Mouse (Mus musculus): ENCODE data around the gene Shkbp1. TPM values are rescaled to one million over a fixed set of nuclear protein-coding genes. Genes with fewer than 3 reads are reported as not detected.

The Shkbp1 gene
- polyA plus RNA-seq, 1 experiment from 2014 or later: 50.9 TPM

GRCm38 (mm10) chr7:27375274-27375673 lies 19.5 kb upstream of the Shkbp1 start:
- Histone ChIP-seq H3K4me2 (ENCODE audit: low read depth, severe bottlenecking) (peak overlapping the region; percentile 1; the same call in 1 of the 2 replicates), H3K9me3 (ENCODE audit: control insufficient read depth, low read length) (peaks cover under 1% of the 10 kb centered on the region; the same call in 1 of the 2 replicates), H3K27me3 (ENCODE audit: control insufficient read depth, insufficient read depth, low read length) (peaks cover 59% of the 10 kb centered on the region), H3K36me3 (ENCODE audit: control insufficient read depth, insufficient read depth, low read length) (no peaks in the 10 kb centered on the region), H3K4me1 (ENCODE audit: control insufficient read depth, insufficient read depth, low read length) (no peaks in the 10 kb centered on the region), H3K27ac (replicated peaks; ENCODE audit: low read depth, low read length) (no peak overlapping the region), H3K4me3 (ENCODE audit: low read depth, low read length) (no peak overlapping the region), H3K9ac (ENCODE audit: low read length) (no peak overlapping the region)
- no peak for ATAC-seq (ENCODE audit: insufficient number of reproducible peaks, low FRiP score, low TSS enrichment, low read depth)
- WGBS: 1% methylated on average over 22 of the region's 22 CpGs
- no peak for DNase-seq (ENCODE audit: low spot score)

DNA sequence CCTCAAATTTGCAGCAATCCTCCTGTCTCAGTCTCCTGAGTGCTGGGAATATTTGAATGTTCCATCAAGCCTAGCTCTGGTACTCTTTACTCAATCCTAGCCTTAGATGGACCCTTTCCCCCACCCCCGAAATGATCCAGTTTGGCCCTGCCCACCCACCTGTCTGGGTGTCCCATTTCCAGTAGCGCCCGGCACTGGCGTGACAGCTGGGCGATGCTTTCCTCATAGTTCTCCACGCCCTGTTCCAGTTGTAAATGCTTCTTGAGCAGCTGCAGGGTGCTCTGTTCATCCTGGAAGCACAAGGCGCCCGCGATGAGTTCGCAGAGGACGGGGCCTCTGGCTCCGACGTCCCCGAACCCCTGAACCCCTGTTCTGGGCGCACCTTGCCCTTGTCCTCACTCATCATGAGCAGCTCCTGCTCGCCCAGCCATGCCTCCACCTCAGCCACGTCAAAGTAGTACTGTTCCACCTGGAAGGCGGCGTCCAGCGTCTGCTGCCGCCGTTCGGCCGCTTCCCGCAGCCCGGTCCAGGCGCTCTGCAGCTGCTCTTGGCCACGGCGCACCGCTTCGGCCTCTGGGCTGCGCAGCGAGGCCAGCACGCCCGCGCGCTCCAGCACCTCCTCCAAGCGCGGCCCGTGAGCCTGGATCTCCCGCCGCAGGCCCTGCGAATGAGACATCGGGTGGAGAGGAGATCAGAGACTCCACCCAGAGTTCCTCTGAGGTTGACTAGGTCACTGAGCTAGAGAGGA lies 16.1 kb upstream of the Shkbp1 start:
- no peaks in the 10 kb centered on the region for H3K4me1 ChIP-seq (ENCODE audit: control insufficient read depth, insufficient read depth, low read length)
- peak overlapping the region; percentile 7 for H3K4me3 ChIP-seq (ENCODE audit: low read depth, low read length)
- H3K36me3 ChIP-seq (ENCODE audit: control insufficient read depth, insufficient read depth, low read length): no peaks in the 10 kb centered on the region
- no peak overlapping the region for H3K27ac ChIP-seq (replicated peaks; ENCODE audit: low read depth, low read length)
- H3K4me2 ChIP-seq (ENCODE audit: low read depth, severe bottlenecking): no peak overlapping the region
- 6% methylated on average over 44 of the region's 44 CpGs for WGBS
- no peak overlapping the region for H3K9ac ChIP-seq (ENCODE audit: low read length)
- H3K9me3 ChIP-seq (ENCODE audit: control insufficient read depth, low read length): peaks cover 7% of the 10 kb centered on the region; the same call in 1 of the 2 replicates
- peaks cover 91% of the 10 kb centered on the region for H3K27me3 ChIP-seq (ENCODE audit: control insufficient read depth, insufficient read depth, low read length)
- no peak for DNase-seq (ENCODE audit: low spot score)
- peak; percentile 58; the same call in 1 of the 2 replicates for ATAC-seq (ENCODE audit: insufficient number of reproducible peaks, low FRiP score, low TSS enrichment, low read depth)

DNA sequence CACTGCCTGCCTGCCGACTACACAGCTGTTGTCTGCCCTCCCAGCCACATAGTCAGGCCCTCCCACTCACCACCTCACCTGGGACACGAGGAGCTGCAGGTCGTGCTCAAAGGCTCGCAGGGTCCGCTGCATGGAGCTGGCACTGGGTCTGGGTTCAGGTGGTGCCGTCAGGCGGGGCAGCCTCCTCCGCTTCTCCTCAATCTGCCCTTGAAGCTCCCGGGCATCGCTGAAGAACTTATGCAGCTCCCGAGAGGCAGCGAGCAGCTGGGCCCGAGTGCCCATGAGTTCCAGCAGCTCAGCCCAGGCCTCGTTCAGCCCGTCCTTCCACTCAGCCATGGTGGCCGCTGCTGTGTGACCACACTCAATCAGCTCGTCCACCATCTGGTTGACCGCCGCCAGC lies 13.3 kb upstream of the Shkbp1 start:
- peaks cover 96% of the 10 kb centered on the region for H3K27me3 ChIP-seq (ENCODE audit: control insufficient read depth, insufficient read depth, low read length)
- H3K4me3 ChIP-seq (ENCODE audit: low read depth, low read length): no peak overlapping the region
- H3K4me2 ChIP-seq (ENCODE audit: low read depth, severe bottlenecking): no peak overlapping the region
- H3K27ac ChIP-seq (replicated peaks; ENCODE audit: low read depth, low read length): no peak overlapping the region
- DNase-seq (ENCODE audit: low spot score) (no peak), ATAC-seq (ENCODE audit: insufficient number of reproducible peaks, low FRiP score, low TSS enrichment, low read depth) (no peak)
- no peaks in the 10 kb centered on the region for H3K36me3 ChIP-seq (ENCODE audit: control insufficient read depth, insufficient read depth, low read length)
- no peak overlapping the region for H3K9ac ChIP-seq (ENCODE audit: low read length)
- no peaks in the 10 kb centered on the region for H3K4me1 ChIP-seq (ENCODE audit: control insufficient read depth, insufficient read depth, low read length)
- 79% methylated on average over 19 of the region's 19 CpGs for WGBS
- H3K9me3 ChIP-seq (ENCODE audit: control insufficient read depth, low read length): peaks cover 7% of the 10 kb centered on the region; the same call in 1 of the 2 replicates

GRCm38 (mm10) chr7:27367976-27368375 lies 12.2 kb upstream of the Shkbp1 start:
- no peak for ATAC-seq (ENCODE audit: insufficient number of reproducible peaks, low FRiP score, low TSS enrichment, low read depth)

DNA sequence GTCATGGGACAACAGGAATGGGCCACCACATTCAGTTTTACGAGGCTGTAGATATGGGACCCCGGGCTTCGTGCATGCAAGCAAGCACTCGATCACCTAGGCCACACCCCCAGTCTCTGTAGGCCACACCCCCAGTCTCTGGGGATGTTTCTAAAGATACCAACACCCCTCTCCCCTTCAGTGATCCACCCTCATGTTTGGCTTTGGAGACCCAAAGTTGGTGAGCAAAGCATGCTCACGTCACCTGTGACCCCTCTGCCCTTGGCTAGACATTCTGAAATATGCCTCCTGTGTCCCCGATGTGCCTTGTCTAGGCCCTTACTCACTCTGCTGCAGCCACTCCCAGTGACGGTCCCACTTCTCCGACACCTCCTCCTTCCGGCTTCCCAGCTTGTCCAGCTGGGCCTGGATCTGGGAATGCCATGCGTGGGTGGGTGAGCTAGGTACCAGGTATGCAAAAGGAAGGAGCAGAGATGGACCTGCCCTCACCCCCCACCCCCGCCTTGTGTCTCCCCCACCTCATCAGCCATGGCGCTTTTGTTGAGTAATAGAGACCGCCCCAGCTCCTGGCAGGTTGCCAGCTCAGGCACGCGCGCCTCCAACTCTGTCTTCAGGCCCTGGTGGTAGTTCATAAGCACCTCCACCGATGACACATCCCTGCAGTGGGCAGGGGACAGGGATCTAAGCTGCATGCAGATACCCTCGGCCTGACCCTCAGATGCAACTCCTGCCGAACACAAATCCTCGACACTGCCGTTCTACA lies 10.4 kb upstream of the Shkbp1 start:
- Histone ChIP-seq H3K9ac (ENCODE audit: low read length) (no peak overlapping the region), H3K9me3 (ENCODE audit: control insufficient read depth, low read length) (peaks cover 7% of the 10 kb centered on the region; the same call in 1 of the 2 replicates), H3K4me2 (ENCODE audit: low read depth, severe bottlenecking) (no peak overlapping the region), H3K4me1 (ENCODE audit: control insufficient read depth, insufficient read depth, low read length) (no peaks in the 10 kb centered on the region), H3K27ac (replicated peaks; ENCODE audit: low read depth, low read length) (no peak overlapping the region), H3K36me3 (ENCODE audit: control insufficient read depth, insufficient read depth, low read length) (no peaks in the 10 kb centered on the region), H3K27me3 (ENCODE audit: control insufficient read depth, insufficient read depth, low read length) (peaks cover 85% of the 10 kb centered on the region), H3K4me3 (ENCODE audit: low read depth, low read length) (no peak overlapping the region)
- no peak for ATAC-seq (ENCODE audit: insufficient number of reproducible peaks, low FRiP score, low TSS enrichment, low read depth)
- no peak for DNase-seq (ENCODE audit: low spot score)
- 36% methylated on average over 21 of the region's 21 CpGs for WGBS

More at GRCm38 (mm10) chr7:27367976-27368375, 12.2 kb upstream of the Shkbp1 start:
- Histone ChIP-seq H3K27me3 (ENCODE audit: control insufficient read depth, insufficient read depth, low read length) (peaks cover 96% of the 10 kb centered on the region), H3K27ac (replicated peaks; ENCODE audit: low read depth, low read length) (no peak overlapping the region), H3K4me3 (ENCODE audit: low read depth, low read length) (peak overlapping the region; percentile 11; the same call in 1 of the 2 replicates), H3K9me3 (ENCODE audit: control insufficient read depth, low read length) (peaks cover 7% of the 10 kb centered on the region; the same call in 1 of the 2 replicates), H3K4me2 (ENCODE audit: low read depth, severe bottlenecking) (peak overlapping the region; percentile 31; the same call in 1 of the 2 replicates), H3K36me3 (ENCODE audit: control insufficient read depth, insufficient read depth, low read length) (no peaks in the 10 kb centered on the region), H3K4me1 (ENCODE audit: control insufficient read depth, insufficient read depth, low read length) (no peaks in the 10 kb centered on the region), H3K9ac (ENCODE audit: low read length) (no peak overlapping the region)
- 16% methylated on average over 11 of the region's 11 CpGs for WGBS
- no peak for DNase-seq (ENCODE audit: low spot score)

GRCm38 (mm10) chr7:27364379-27364778 lies 8.6 kb upstream of the Shkbp1 start:
- Histone ChIP-seq H3K27ac (replicated peaks; ENCODE audit: low read depth, low read length) (no peak overlapping the region), H3K4me1 (ENCODE audit: control insufficient read depth, insufficient read depth, low read length) (no peaks in the 10 kb centered on the region), H3K36me3 (ENCODE audit: control insufficient read depth, insufficient read depth, low read length) (no peaks in the 10 kb centered on the region), H3K4me3 (ENCODE audit: low read depth, low read length) (no peak overlapping the region), H3K9ac (ENCODE audit: low read length) (no peak overlapping the region), H3K27me3 (ENCODE audit: control insufficient read depth, insufficient read depth, low read length) (peaks cover 67% of the 10 kb centered on the region), H3K9me3 (ENCODE audit: control insufficient read depth, low read length) (no peaks in the 10 kb centered on the region), H3K4me2 (ENCODE audit: low read depth, severe bottlenecking) (no peak overlapping the region)
- ATAC-seq (ENCODE audit: insufficient number of reproducible peaks, low FRiP score, low TSS enrichment, low read depth): no peak
- WGBS: 3% methylated on average over 29 of the region's 29 CpGs
- DNase-seq (ENCODE audit: low spot score): no peak

DNA sequence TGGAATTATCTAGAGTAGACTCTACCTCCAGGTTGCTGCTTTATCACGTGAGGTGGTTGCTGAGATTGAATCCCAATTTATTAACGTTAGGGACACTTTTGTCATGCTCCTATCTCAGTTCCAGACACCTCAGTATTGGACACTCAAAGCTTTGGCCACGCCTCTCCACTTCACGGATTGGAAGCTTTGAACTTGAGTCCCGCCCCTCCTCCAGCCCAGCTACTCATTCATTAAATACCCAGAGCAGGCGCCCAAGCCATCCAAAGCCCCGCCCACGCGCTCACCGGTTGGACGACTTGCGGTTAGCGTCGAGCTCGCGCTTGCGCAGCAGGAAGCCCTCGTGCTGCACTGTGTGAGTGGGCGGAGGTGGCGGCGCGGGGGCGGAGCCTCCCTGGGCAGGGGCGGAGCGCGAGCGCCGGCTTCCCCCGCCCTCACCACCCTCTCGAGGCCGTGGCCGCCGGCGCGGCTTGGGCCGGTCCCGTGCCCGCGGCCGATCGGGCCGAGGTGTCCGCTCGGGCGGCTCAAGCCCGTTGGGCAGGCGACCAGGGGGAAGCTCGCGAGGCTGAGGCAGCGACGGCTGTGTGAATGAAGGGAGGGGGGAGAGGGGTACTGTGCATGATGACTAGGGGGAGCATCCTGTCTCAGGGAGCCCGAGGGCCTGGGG lies 5.6 kb upstream of the Shkbp1 start:
- under 1% methylated on average over 52 of the region's 52 CpGs for WGBS
- peaks cover 46% of the 10 kb centered on the region for H3K27me3 ChIP-seq (ENCODE audit: control insufficient read depth, insufficient read depth, low read length)
- no peak overlapping the region for H3K27ac ChIP-seq (replicated peaks; ENCODE audit: low read depth, low read length)
- ATAC-seq (ENCODE audit: insufficient number of reproducible peaks, low FRiP score, low TSS enrichment, low read depth) (peak; percentile 92), DNase-seq (ENCODE audit: low spot score) (peak; percentile 99)
- H3K36me3 ChIP-seq (ENCODE audit: control insufficient read depth, insufficient read depth, low read length): no peaks in the 10 kb centered on the region
- peak overlapping the region; percentile 41 for H3K4me3 ChIP-seq (ENCODE audit: low read depth, low read length)
- H3K9ac ChIP-seq (ENCODE audit: low read length): peak overlapping the region; percentile 55
- H3K9me3 ChIP-seq (ENCODE audit: control insufficient read depth, low read length): no peaks in the 10 kb centered on the region
- H3K4me1 ChIP-seq (ENCODE audit: control insufficient read depth, insufficient read depth, low read length): 0 out of 2 replicates have a peak, but pooled peaks cover 2% of the 10 kb centered on the region
- H3K4me2 ChIP-seq (ENCODE audit: low read depth, severe bottlenecking): peak overlapping the region; percentile 69

GRCm38 (mm10) chr7:27360749-27361148 lies 4.9 kb upstream of the Shkbp1 start:
- H3K4me1 ChIP-seq (ENCODE audit: control insufficient read depth, insufficient read depth, low read length): 0 out of 2 replicates have a peak, but pooled peaks cover 5% of the 10 kb centered on the region
- no peak overlapping the region for H3K9ac ChIP-seq (ENCODE audit: low read length)
- DNase-seq (ENCODE audit: low spot score): no peak
- H3K9me3 ChIP-seq (ENCODE audit: control insufficient read depth, low read length): no peaks in the 10 kb centered on the region
- 54% methylated on average over 6 of the region's 6 CpGs for WGBS
- H3K27ac ChIP-seq (replicated peaks; ENCODE audit: low read depth, low read length): no peak overlapping the region
- H3K27me3 ChIP-seq (ENCODE audit: control insufficient read depth, insufficient read depth, low read length): peaks cover 40% of the 10 kb centered on the region
- no peak overlapping the region for H3K4me3 ChIP-seq (ENCODE audit: low read depth, low read length)
- H3K36me3 ChIP-seq (ENCODE audit: control insufficient read depth, insufficient read depth, low read length): no peaks in the 10 kb centered on the region
- H3K4me2 ChIP-seq (ENCODE audit: low read depth, severe bottlenecking): peak overlapping the region; percentile 69; the same call in 1 of the 2 replicates
- ATAC-seq (ENCODE audit: insufficient number of reproducible peaks, low FRiP score, low TSS enrichment, low read depth): no peak

All from limb, embryonic 11.5 days (tissue).